Mouse (Mus musculus) lung, postnatal 0 days (tissue): Measurements from ENCODE around the gene Nrg4. TPM values are rescaled to one million over a fixed set of nuclear protein-coding genes. Genes with fewer than 3 reads are reported as not detected.
A peak's percentile ranks its signal among the peaks of the same experiment; 100 is the strongest.
"Not testable (repeated sequence)": the region's sequence is repeated elsewhere in the genome, so short reads cannot be mapped to it uniquely, and the experiment has no call there.

ENCODE experiments used
- ATAC-seq: fragments of 200-750 bp; cut with Nextera tagmentation; 2 replicates; pipeline ENCODE4 v1.8.0; 2017; ENCODE audit warnings: moderate library complexity
- DNase-seq: peaks from one replicate; pipeline ENCODE4 v3.0.0-alpha.2; 2016; ENCODE audit warnings: low spot score
- H3K27ac ChIP-seq: fragments of 300-500 bp; sonication (generic); 2 replicates; pipeline ENCODE4 v1.5.1; 2014; ENCODE audit warnings: antibody characterized with exemption, mild to moderate bottlenecking, low read length, mixed read lengths
- H3K27me3 ChIP-seq: fragments of 300-500 bp; sonication (generic); replicated peaks from 2 replicates; pipeline ENCODE4 v1.6.1; 2014; ENCODE audit warnings: low read length, mixed read lengths; ENCODE audit not compliant: insufficient read depth
- H3K36me3 ChIP-seq: fragments of 300-500 bp; sonication (generic); 2 replicates; pipeline ENCODE4 v1.6.1; 2014; ENCODE audit warnings: low read length, mixed read lengths; ENCODE audit not compliant: insufficient read depth
- H3K4me1 ChIP-seq: fragments of 300-500 bp; sonication (generic); 2 replicates; pipeline ENCODE4 v1.6.1; 2014; ENCODE audit warnings: antibody characterized with exemption, low read depth, low read length, mixed read lengths; ENCODE audit not compliant: insufficient read depth
- H3K4me2 ChIP-seq: fragments of 300-500 bp; sonication (generic); replicated peaks from 2 replicates; pipeline ENCODE4 v1.6.1; 2014; ENCODE audit warnings: low read depth, mild to moderate bottlenecking, low read length, moderate library complexity, mixed read lengths
- H3K4me3 ChIP-seq: fragments of 300-500 bp; sonication (generic); 2 replicates; pipeline ENCODE4 v1.5.1; 2014; ENCODE audit warnings: low read depth, low read length
- H3K9ac ChIP-seq: fragments of 300-500 bp; sonication (generic); replicated peaks from 2 replicates; pipeline ENCODE4 v1.6.1; 2014; ENCODE audit warnings: low read depth, mild to moderate bottlenecking
- H3K9me3 ChIP-seq: fragments of 300-500 bp; sonication (generic); 2 replicates; pipeline ENCODE4 v1.6.1; 2016; ENCODE audit warnings: low read length, mixed read lengths
- CTCF ChIP-seq: IDR thresholded peaks from 2 replicates; pipeline ENCODE4 v1.5.1; 2016; ENCODE audit warnings: antibody characterized with exemption, mild to moderate bottlenecking
- EP300 ChIP-seq: IDR thresholded peaks from 2 replicates; pipeline ENCODE4 v1.6.1; 2016; ENCODE audit warnings: antibody characterized with exemption, mild to moderate bottlenecking, control low read depth
- WGBS: fragments of 180-500 bp; shearing (Covaris S2); extraction: QIAGEN DNeasy Blood & Tissue Kit; methylation state at CpG from one replicate; pipeline ENCODE4 v1.1.7; 2014; 5-methylcytosine and 5-hydroxymethylcytosine counted together
- polyA plus RNA-seq: library from polyadenylated mRNA; unstranded; fragments of >200 nt; fragmentation: Nextera tagmentation; extraction: Ambion mirVana; gene quantifications from 2 replicates; pipeline ENCODE4 v1.2.1, GENCODE M21; 2015

Gene Nrg4
- polyA plus RNA-seq, 1 experiment from 2014 or later = 1.4 TPM

- DNase-seq (peak; percentile 28), ATAC-seq (no peak)
- TF ChIP-seq CTCF (no peak), EP300 (no peak)
- no peaks in the 10 kb centered on the region for H3K36me3 ChIP-seq
- no peaks in the 10 kb centered on the region for H3K27me3 ChIP-seq
- 36% methylated on average over 24 of the region's 24 CpGs for WGBS
- peak overlapping the region; percentile 42 for H3K4me2 ChIP-seq
- no peak overlapping the region for H3K9ac ChIP-seq
- no peak overlapping the region for H3K27ac ChIP-seq
- peak overlapping the region; percentile 17; the same call in 1 of the 2 replicates for H3K4me3 ChIP-seq
- no peaks in the 10 kb centered on the region for H3K9me3 ChIP-seq
- H3K4me1 ChIP-seq = no peaks in the 10 kb centered on the region
These were observed 84.6 kb downstream of the Nrg4 start for GRCm38 (mm10) chr9:55241863-55242685.

GRCm38 (mm10) chr9:55240852-55241251 lies 85.8 kb downstream of the Nrg4 start:
- H3K4me1 ChIP-seq = no peaks in the 10 kb centered on the region
- H3K4me2 ChIP-seq = no peak overlapping the region
- DNase-seq (no peak), ATAC-seq (no peak)
- TF ChIP-seq CTCF = no peak
- TF ChIP-seq EP300 = no peak
- no peaks in the 10 kb centered on the region for H3K27me3 ChIP-seq
- no peak overlapping the region for H3K27ac ChIP-seq
- H3K4me3 ChIP-seq = no peak overlapping the region
- 68% methylated on average over 5 of the region's 5 CpGs for WGBS
- H3K9ac ChIP-seq = no peak overlapping the region
- no peaks in the 10 kb centered on the region for H3K36me3 ChIP-seq
- H3K9me3 ChIP-seq = no peaks in the 10 kb centered on the region

- H3K36me3 ChIP-seq = no peaks in the 10 kb centered on the region
- H3K27ac ChIP-seq = no peak overlapping the region
These were observed 90.1 kb downstream of the Nrg4 start for GRCm38 (mm10) chr9:55236235-55237165.

GRCm38 (mm10) chr9:55233076-55233475 lies 93.6 kb downstream of the Nrg4 start:
- not testable (repeated sequence) for H3K4me3 ChIP-seq, ATAC-seq, H3K9me3 ChIP-seq, H3K9ac ChIP-seq, H3K36me3 ChIP-seq, H3K4me1 ChIP-seq, H3K27me3 ChIP-seq, H3K4me2 ChIP-seq, H3K27ac ChIP-seq, DNase-seq
- WGBS = 61% methylated on average over 11 of the region's 11 CpGs

More at GRCm38 (mm10) chr9:55236235-55237165, 90.1 kb downstream of the Nrg4 start:
- H3K4me1 ChIP-seq = no peaks in the 10 kb centered on the region
- no peak for DNase-seq
- H3K27me3 ChIP-seq = no peaks in the 10 kb centered on the region
- no peaks in the 10 kb centered on the region for H3K9me3 ChIP-seq
- ATAC-seq = no peak
- TF ChIP-seq CTCF (no peak), EP300 (no peak)
- H3K4me3 ChIP-seq = no peak overlapping the region
- no peak overlapping the region for H3K9ac ChIP-seq
- no peak overlapping the region for H3K4me2 ChIP-seq
- WGBS = 68% methylated on average over 13 of the region's 13 CpGs

GRCm38 (mm10) chr9:55232586-55232985 lies 94.1 kb downstream of the Nrg4 start:
- ATAC-seq (no peak), DNase-seq (no peak)
- Histone ChIP-seq H3K36me3 (no peaks in the 10 kb centered on the region), H3K4me3 (no peak overlapping the region), H3K4me1 (no peaks in the 10 kb centered on the region), H3K27me3 (no peaks in the 10 kb centered on the region), H3K9ac (no peak overlapping the region), H3K27ac (no peak overlapping the region), H3K4me2 (no peak overlapping the region), H3K9me3 (no peaks in the 10 kb centered on the region)
- WGBS = 86% methylated on average over 7 of the region's 7 CpGs
- TF ChIP-seq CTCF (no peak), EP300 (no peak)

- no peak for DNase-seq
- WGBS = 83% methylated on average over 5 of the region's 5 CpGs
- H3K4me1 ChIP-seq = no peaks in the 10 kb centered on the region
- TF ChIP-seq CTCF = no peak
- no peak for TF ChIP-seq EP300
- H3K36me3 ChIP-seq = no peaks in the 10 kb centered on the region
- H3K27ac ChIP-seq = no peak overlapping the region
- no peak overlapping the region for H3K4me2 ChIP-seq
- no peak overlapping the region for H3K4me3 ChIP-seq
- no peak overlapping the region for H3K9ac ChIP-seq
- H3K9me3 ChIP-seq = no peaks in the 10 kb centered on the region
- H3K27me3 ChIP-seq = no peaks in the 10 kb centered on the region
- ATAC-seq = no peak
These were observed 94.5 kb downstream of the Nrg4 start for GRCm38 (mm10) chr9:55232110-55232509.
